Mouse (Mus musculus) limb, embryonic 12.5 days (tissue): ENCODE data around the gene Emc10. TPM values are rescaled to one million over a fixed set of nuclear protein-coding genes. Genes with fewer than 3 reads are reported as not detected.

Experiments
- ATAC-seq: fragments of 200-750 bp; cut with Nextera tagmentation; 2 replicates; pipeline ENCODE4 v1.8.0; 2017; ENCODE audit warnings: low read depth, moderate TSS enrichment; ENCODE audit not compliant: insufficient number of reproducible peaks, insufficient read depth, low FRiP score, low TSS enrichment
- H3K27ac ChIP-seq: fragments of 300-500 bp; sonication (generic); 2 replicates; pipeline ENCODE4 v1.5.1; 2016; ENCODE audit warnings: mild to moderate bottlenecking, moderate library complexity
- H3K27me3 ChIP-seq: fragments of 300-500 bp; sonication (generic); 2 replicates; pipeline ENCODE4 v1.6.1; 2016; ENCODE audit warnings: mild to moderate bottlenecking, moderate library complexity
- H3K36me3 ChIP-seq: fragments of 300-500 bp; sonication (generic); 2 replicates; pipeline ENCODE4 v1.6.1; 2016; ENCODE audit warnings: mild to moderate bottlenecking, moderate library complexity
- H3K4me1 ChIP-seq: fragments of 300-500 bp; sonication (generic); replicated peaks from 2 replicates; pipeline ENCODE4 v1.6.1; 2016
- H3K4me2 ChIP-seq: fragments of 300-500 bp; sonication (generic); 2 replicates; pipeline ENCODE4 v1.6.1; 2016; ENCODE audit warnings: mild to moderate bottlenecking, moderate library complexity
- H3K4me3 ChIP-seq: fragments of 300-500 bp; sonication (generic); replicated peaks from 2 replicates; pipeline ENCODE4 v1.5.1; 2016; ENCODE audit warnings: mild to moderate bottlenecking
- H3K9ac ChIP-seq: fragments of 300-500 bp; sonication (generic); replicated peaks from 2 replicates; pipeline ENCODE4 v1.6.1; 2016; ENCODE audit warnings: mild to moderate bottlenecking, moderate library complexity
- H3K9me3 ChIP-seq: fragments of 300-500 bp; sonication (generic); 2 replicates; pipeline ENCODE4 v1.6.1; 2016; ENCODE audit warnings: mild to moderate bottlenecking, moderate library complexity
- WGBS: fragments of 180-500 bp; shearing (Covaris S2); methylation state at CpG from one replicate; pipeline ENCODE4 v1.1.7; 2016; 5-methylcytosine and 5-hydroxymethylcytosine counted together
- polyA plus RNA-seq: library from polyadenylated mRNA; unstranded; fragments of >200 nt; fragmentation: Nextera tagmentation; extraction: Ambion mirVana; gene quantifications from 2 replicates; pipeline ENCODE4 v1.2.1, GENCODE M21; 2016

Emc10 gene
- polyA plus RNA-seq, 1 experiment from 2014 or later, result 93.6 TPM

- H3K36me3 ChIP-seq, result peaks cover 56% of the 10 kb centered on the region
- no peak overlapping the region for H3K4me2 ChIP-seq
- H3K4me1 ChIP-seq, result peaks cover 20% of the 10 kb centered on the region
- 94% methylated on average over 12 of the region's 12 CpGs for WGBS
- no peak overlapping the region for H3K9ac ChIP-seq
- no peak overlapping the region for H3K4me3 ChIP-seq
- H3K27me3 ChIP-seq, result peaks cover 5% of the 10 kb centered on the region; the same call in 1 of the 2 replicates
- no peaks in the 10 kb centered on the region for H3K9me3 ChIP-seq
- no peak overlapping the region for H3K27ac ChIP-seq
- ATAC-seq, result no peak
Observed at GRCm38 (mm10) chr7:44494681-44495080, 1.6 kb downstream of the Emc10 start.

- Histone ChIP-seq H3K4me3 (no peak overlapping the region), H3K9ac (no peak overlapping the region), H3K4me2 (no peak overlapping the region), H3K27me3 (no peaks in the 10 kb centered on the region), H3K4me1 (peaks cover 17% of the 10 kb centered on the region), H3K9me3 (no peaks in the 10 kb centered on the region), H3K36me3 (peaks cover 64% of the 10 kb centered on the region), H3K27ac (no peak overlapping the region)
- no peak for ATAC-seq
- 94% methylated on average over 21 of the region's 21 CpGs for WGBS
Observed at GRCm38 (mm10) chr7:44492166-44492826, 4.0 kb downstream of the Emc10 start.

- peaks cover 64% of the 10 kb centered on the region for H3K36me3 ChIP-seq
- peaks cover 14% of the 10 kb centered on the region for H3K4me1 ChIP-seq
- H3K9me3 ChIP-seq, result no peaks in the 10 kb centered on the region
- H3K4me2 ChIP-seq, result no peak overlapping the region
- no peak for ATAC-seq
- WGBS, result 93% methylated on average over 5 of the region's 5 CpGs
- no peak overlapping the region for H3K4me3 ChIP-seq
- H3K27me3 ChIP-seq, result no peaks in the 10 kb centered on the region
- H3K9ac ChIP-seq, result no peak overlapping the region
- no peak overlapping the region for H3K27ac ChIP-seq
Observed at GRCm38 (mm10) chr7:44491391-44491790, 4.9 kb downstream of the Emc10 start.

- Histone ChIP-seq H3K9me3 (no peaks in the 10 kb centered on the region), H3K4me3 (no peak overlapping the region), H3K27ac (no peak overlapping the region), H3K4me1 (peaks cover 9% of the 10 kb centered on the region), H3K36me3 (peaks cover 64% of the 10 kb centered on the region), H3K4me2 (no peak overlapping the region), H3K27me3 (no peaks in the 10 kb centered on the region), H3K9ac (no peak overlapping the region)
- 97% methylated on average over 4 of the region's 4 CpGs for WGBS
- ATAC-seq, result no peak
Observed at GRCm38 (mm10) chr7:44490281-44490680, 6.0 kb downstream of the Emc10 start.

- H3K36me3 ChIP-seq, result peaks cover 51% of the 10 kb centered on the region
Observed at GRCm38 (mm10) chr7:44488545-44488944, 7.8 kb downstream of the Emc10 start.

GRCm38 (mm10) chr7:44487936-44488335, 8.4 kb downstream of the Emc10 start:
- H3K9me3 ChIP-seq, result no peaks in the 10 kb centered on the region
- no peak overlapping the region for H3K9ac ChIP-seq
- H3K4me2 ChIP-seq, result no peak overlapping the region
- peaks cover 4% of the 10 kb centered on the region; the same call in 1 of the 2 replicates for H3K27me3 ChIP-seq
- H3K4me1 ChIP-seq, result no peaks in the 10 kb centered on the region
- no peak overlapping the region for H3K4me3 ChIP-seq
- no peak for ATAC-seq
- no peak overlapping the region for H3K27ac ChIP-seq
- H3K36me3 ChIP-seq, result peaks cover 45% of the 10 kb centered on the region
- 87% methylated on average over 7 of the region's 7 CpGs for WGBS

More at GRCm38 (mm10) chr7:44488545-44488944, 7.8 kb downstream of the Emc10 start:
- no peaks in the 10 kb centered on the region for H3K4me1 ChIP-seq
- WGBS, result 89% methylated on average over 8 of the region's 8 CpGs
- no peaks in the 10 kb centered on the region for H3K27me3 ChIP-seq
- no peak for ATAC-seq
- H3K27ac ChIP-seq, result no peak overlapping the region
- H3K4me2 ChIP-seq, result no peak overlapping the region
- no peak overlapping the region for H3K4me3 ChIP-seq
- no peak overlapping the region for H3K9ac ChIP-seq
- H3K9me3 ChIP-seq, result no peaks in the 10 kb centered on the region

GRCm38 (mm10) chr7:44486927-44487575, 9.3 kb downstream of the Emc10 start:
- Histone ChIP-seq H3K27ac (no peak overlapping the region), H3K4me3 (no peak overlapping the region), H3K4me2 (no peak overlapping the region), H3K36me3 (peaks cover 36% of the 10 kb centered on the region), H3K27me3 (peaks cover 13% of the 10 kb centered on the region; the same call in 1 of the 2 replicates), H3K9ac (no peak overlapping the region), H3K4me1 (no peaks in the 10 kb centered on the region), H3K9me3 (no peaks in the 10 kb centered on the region)
- ATAC-seq, result no peak
- 67% methylated on average over 13 of the region's 13 CpGs for WGBS

- Histone ChIP-seq H3K9me3 (no peaks in the 10 kb centered on the region), H3K4me3 (no peak overlapping the region), H3K4me2 (no peak overlapping the region), H3K27ac (no peak overlapping the region), H3K36me3 (peaks cover 22% of the 10 kb centered on the region), H3K4me1 (no peaks in the 10 kb centered on the region), H3K27me3 (peaks cover 24% of the 10 kb centered on the region), H3K9ac (no peak overlapping the region)
- 76% methylated on average over 6 of the region's 7 CpGs for WGBS
- no peak for ATAC-seq
Observed at GRCm38 (mm10) chr7:44485572-44486195, 10.6 kb downstream of the Emc10 start.

- Histone ChIP-seq H3K4me1 (no peaks in the 10 kb centered on the region), H3K4me2 (no peak overlapping the region), H3K9me3 (no peaks in the 10 kb centered on the region), H3K9ac (no peak overlapping the region), H3K36me3 (peaks cover 15% of the 10 kb centered on the region), H3K4me3 (no peak overlapping the region), H3K27ac (no peak overlapping the region), H3K27me3 (peaks cover 29% of the 10 kb centered on the region)
- peak; percentile 54; the same call in 1 of the 2 replicates for ATAC-seq
- WGBS, result 31% methylated on average over 5 of the region's 5 CpGs
Observed at GRCm38 (mm10) chr7:44484841-44485571, 11.3 kb downstream of the Emc10 start.

GRCm38 (mm10) chr7:44484109-44484508, 12.2 kb downstream of the Emc10 start:
- Histone ChIP-seq H3K27ac (no peak overlapping the region), H3K9ac (no peak overlapping the region), H3K36me3 (peaks cover 8% of the 10 kb centered on the region; the same call in 1 of the 2 replicates), H3K4me3 (no peak overlapping the region), H3K4me2 (no peak overlapping the region), H3K9me3 (no peaks in the 10 kb centered on the region), H3K4me1 (no peaks in the 10 kb centered on the region), H3K27me3 (peaks cover 38% of the 10 kb centered on the region)
- WGBS, result 84% methylated on average over 1 of the region's 1 CpGs
- no peak for ATAC-seq
